ENCODE assay signal across 28 mouse cellular contexts in genomic region chr3:101836971-101837370, GRCm38 (mm10). TPM values are rescaled to one million over a fixed set of nuclear protein-coding genes. Genes with fewer than 3 reads are reported as not detected.
A peak's percentile ranks its signal among the peaks of the same experiment; 100 is the strongest.
DNase-seq lines count a peak whose midpoint lies in the region; ATAC-seq and TF ChIP-seq lines count a peak whose summit lies in the region.
"Had no signal": no experiment of that assay in that cellular context is flagged by ENCODE, and none has a peak within 500 bp of the region (broad histone marks: within the 10 kb centered on the region; RNA-seq: fewer than 3 reads in every experiment).

No protein-coding gene starts in this region.

- TF ChIP-seq CTCF in stomach, postnatal 0 days (IDR thresholded peaks at IDR 0.05; ENCODE audit: low read depth): no peak

- H3K27me3 ChIP-seq in forebrain, embryonic 11.5 days (ENCODE audit: control insufficient read depth, insufficient read depth, low read length): no peaks in the 10 kb centered on the region
- H3K27me3 ChIP-seq in forebrain, embryonic 16.5 days (replicated peaks; ENCODE audit: control insufficient read depth, insufficient read depth, low read length): no peaks in the 10 kb centered on the region
- H3K27me3 ChIP-seq in midbrain, embryonic 11.5 days (ENCODE audit: control insufficient read depth, insufficient read depth, low read length): no peaks in the 10 kb centered on the region; the same call in 1 of the 2 replicates
- no peaks in the 10 kb centered on the region for H3K27me3 ChIP-seq in midbrain, embryonic 16.5 days (ENCODE audit: control insufficient read depth, insufficient read depth, low read depth, low read length)
- H3K27me3 ChIP-seq in embryonic facial prominence, embryonic 14.5 days (replicated peaks; ENCODE audit: control insufficient read depth, insufficient read depth, low read length): no peaks in the 10 kb centered on the region
- no peaks in the 10 kb centered on the region for H3K27me3 ChIP-seq in stomach, postnatal 0 days (ENCODE audit: control insufficient read depth, insufficient read depth, low read length)
- H3K27me3 ChIP-seq: forebrain, embryonic 13.5 days; heart, embryonic 12.5 days; limb, embryonic 13.5 days; neural tube, embryonic 15.5 days had no signal

- ATAC-seq in forebrain, embryonic 11.5 days (replicated peaks; ENCODE audit: low FRiP score): no peak
- ATAC-seq in forebrain, embryonic 16.5 days: no peak
- ATAC-seq in midbrain, embryonic 11.5 days (ENCODE audit: low FRiP score): no peak
- ATAC-seq in midbrain, embryonic 16.5 days: no peak
- no peak for ATAC-seq in embryonic facial prominence, embryonic 14.5 days (ENCODE audit: low read depth)
- no peak for ATAC-seq in stomach, postnatal 0 days (ENCODE audit: low FRiP score, low TSS enrichment)
- no peak for ATAC-seq in activated CD4-positive, CD25-positive, alpha-beta regulatory T cell, adult 4 months
- ATAC-seq: intestine, postnatal 0 days had no signal

- H3K9me3 ChIP-seq in forebrain, embryonic 11.5 days (ENCODE audit: control insufficient read depth, low read length): no peaks in the 10 kb centered on the region
- H3K9me3 ChIP-seq in forebrain, embryonic 16.5 days (ENCODE audit: control insufficient read depth, low read length): no peaks in the 10 kb centered on the region
- no peaks in the 10 kb centered on the region for H3K9me3 ChIP-seq in midbrain, embryonic 11.5 days (ENCODE audit: control insufficient read depth, low read length)
- H3K9me3 ChIP-seq in midbrain, embryonic 16.5 days (replicated peaks; ENCODE audit: control insufficient read depth, low read length, poor library complexity, severe bottlenecking): no peaks in the 10 kb centered on the region
- no peaks in the 10 kb centered on the region for H3K9me3 ChIP-seq in embryonic facial prominence, embryonic 14.5 days (ENCODE audit: control insufficient read depth, low read length)
- H3K9me3 ChIP-seq in stomach, postnatal 0 days (ENCODE audit: control insufficient read depth, low read length): no peaks in the 10 kb centered on the region
- H3K9me3 ChIP-seq: forebrain, embryonic 13.5 days; heart, embryonic 12.5 days; limb, embryonic 13.5 days; neural tube, embryonic 15.5 days had no signal

- WGBS in forebrain, embryonic 11.5 days: 83% methylated on average over 3 of the region's 3 CpGs
- 86% methylated on average over 3 of the region's 3 CpGs for WGBS in forebrain, embryonic 16.5 days
- 93% methylated on average over 3 of the region's 3 CpGs for WGBS in midbrain, embryonic 11.5 days
- WGBS in midbrain, embryonic 16.5 days: 79% methylated on average over 3 of the region's 3 CpGs
- 75% methylated on average over 3 of the region's 3 CpGs for WGBS in embryonic facial prominence, embryonic 14.5 days
- 71% methylated on average over 3 of the region's 3 CpGs for WGBS in stomach, postnatal 0 days

- no peak for TF ChIP-seq EP300 in stomach, postnatal 0 days (optimal IDR thresholded peaks at IDR 0.05)

- peaks cover 2% of the 10 kb centered on the region; the same call in 1 of the 2 replicates for H3K4me1 ChIP-seq in forebrain, embryonic 11.5 days (replicated peaks; ENCODE audit: control insufficient read depth, insufficient read depth, low read length)
- peaks cover 10% of the 10 kb centered on the region; the same call in 1 of the 2 replicates for H3K4me1 ChIP-seq in forebrain, embryonic 16.5 days (replicated peaks; ENCODE audit: control insufficient read depth, insufficient read depth, low read length)
- H3K4me1 ChIP-seq in midbrain, embryonic 11.5 days (ENCODE audit: control insufficient read depth, insufficient read depth, low read length): peaks cover 9% of the 10 kb centered on the region
- H3K4me1 ChIP-seq in midbrain, embryonic 16.5 days (ENCODE audit: control insufficient read depth, insufficient read depth, low read length): peaks cover 6% of the 10 kb centered on the region
- no peaks in the 10 kb centered on the region for H3K4me1 ChIP-seq in embryonic facial prominence, embryonic 14.5 days (ENCODE audit: control insufficient read depth, insufficient read depth, low read length)
- H3K4me1 ChIP-seq in stomach, postnatal 0 days (replicated peaks; ENCODE audit: control insufficient read depth, insufficient read depth): peaks cover 3% of the 10 kb centered on the region; the same call in 1 of the 2 replicates

- H3K4me2 ChIP-seq in forebrain, embryonic 11.5 days (ENCODE audit: low read depth, low read length, severe bottlenecking): no peak overlapping the region
- H3K4me2 ChIP-seq in forebrain, embryonic 16.5 days (ENCODE audit: low read length): no peak overlapping the region
- H3K4me2 ChIP-seq in midbrain, embryonic 11.5 days: no peak overlapping the region
- no peak overlapping the region for H3K4me2 ChIP-seq in midbrain, embryonic 16.5 days (ENCODE audit: low read length)
- H3K4me2 ChIP-seq in embryonic facial prominence, embryonic 14.5 days (ENCODE audit: low read depth, low read length): peak overlapping the region; percentile 52; the same call in 1 of the 2 replicates
- no peak overlapping the region for H3K4me2 ChIP-seq in stomach, postnatal 0 days (replicated peaks; ENCODE audit: low read depth)

- no peak overlapping the region for H3K27ac ChIP-seq in forebrain, embryonic 11.5 days (ENCODE audit: low read depth, low read length)
- no peak overlapping the region for H3K27ac ChIP-seq in forebrain, embryonic 16.5 days (ENCODE audit: low read length)
- H3K27ac ChIP-seq in midbrain, embryonic 11.5 days (ENCODE audit: low read depth, low read length): no peak overlapping the region
- no peak overlapping the region for H3K27ac ChIP-seq in midbrain, embryonic 16.5 days (ENCODE audit: low read length)
- H3K27ac ChIP-seq in embryonic facial prominence, embryonic 14.5 days (replicated peaks; ENCODE audit: low read depth, low read length): peak overlapping the region; percentile 64
- H3K27ac ChIP-seq in stomach, postnatal 0 days (replicated peaks): peak overlapping the region; percentile 73
- H3K27ac ChIP-seq: forebrain, embryonic 13.5 days; hindbrain, embryonic 14.5 days; limb, embryonic 13.5 days; liver, embryonic 14.5 days; neural tube, embryonic 15.5 days had no signal

- H3K9ac ChIP-seq in forebrain, embryonic 11.5 days (ENCODE audit: low read length): no peak overlapping the region
- H3K9ac ChIP-seq in forebrain, embryonic 16.5 days (replicated peaks; ENCODE audit: low read depth, low read length): no peak overlapping the region
- no peak overlapping the region for H3K9ac ChIP-seq in midbrain, embryonic 11.5 days (ENCODE audit: low read length)
- no peak overlapping the region for H3K9ac ChIP-seq in midbrain, embryonic 16.5 days (ENCODE audit: low read depth, low read length)
- H3K9ac ChIP-seq in embryonic facial prominence, embryonic 14.5 days (ENCODE audit: low read depth, low read length): no peak overlapping the region
- no peak overlapping the region for H3K9ac ChIP-seq in stomach, postnatal 0 days (ENCODE audit: low read length)
- H3K9ac ChIP-seq: hindbrain, embryonic 14.5 days; limb, embryonic 13.5 days; liver, embryonic 14.5 days; lung, embryonic 14.5 days; neural tube, embryonic 15.5 days had no signal

- no peaks in the 10 kb centered on the region for H3K36me3 ChIP-seq in forebrain, embryonic 11.5 days (ENCODE audit: control insufficient read depth, insufficient read depth, low read length)
- H3K36me3 ChIP-seq in forebrain, embryonic 16.5 days (ENCODE audit: control insufficient read depth, insufficient read depth): no peaks in the 10 kb centered on the region
- H3K36me3 ChIP-seq in midbrain, embryonic 11.5 days (ENCODE audit: control insufficient read depth, insufficient read depth, low read length): no peaks in the 10 kb centered on the region
- H3K36me3 ChIP-seq in midbrain, embryonic 16.5 days (ENCODE audit: control insufficient read depth, insufficient read depth, low read length): no peaks in the 10 kb centered on the region
- no peaks in the 10 kb centered on the region for H3K36me3 ChIP-seq in embryonic facial prominence, embryonic 14.5 days (ENCODE audit: control insufficient read depth, insufficient read depth, low read length)
- H3K36me3 ChIP-seq in stomach, postnatal 0 days (ENCODE audit: control insufficient read depth, insufficient read depth, low read length): no peaks in the 10 kb centered on the region
- H3K36me3 ChIP-seq: heart, embryonic 12.5 days; limb, embryonic 13.5 days; neural tube, embryonic 15.5 days had no signal

- DNase-seq in forebrain, embryonic 11.5 days (ENCODE audit: low spot score): peak; percentile 37
- peak; percentile 76 for DNase-seq in midbrain, embryonic 11.5 days (ENCODE audit: low spot score, missing footprints)
- no peak for DNase-seq in embryonic facial prominence, embryonic 14.5 days (ENCODE audit: low spot score)
- no peak for DNase-seq in stomach, postnatal 0 days (ENCODE audit: low spot score)
- DNase-seq: adrenal gland, adult 2 months; adrenal gland, postnatal 36 days; cerebellum, adult 18-20 months; cerebellum, postnatal 14 days; gastrocnemius, postnatal 25 days; heart, adult 18-20 months; heart, postnatal 10 days; lung, embryonic 14.5 days; lung, postnatal 14 days; retina, postnatal 1 day; right cerebral cortex, postnatal 14 days; thymus, adult 2 months; thymus, postnatal 36 days had no signal

- no peak overlapping the region for H3K4me3 ChIP-seq in forebrain, embryonic 11.5 days (ENCODE audit: low read depth, low read length)
- no peak overlapping the region for H3K4me3 ChIP-seq in forebrain, embryonic 16.5 days (replicated peaks; ENCODE audit: low read length)
- H3K4me3 ChIP-seq in midbrain, embryonic 11.5 days (ENCODE audit: low read depth, low read length): no peak overlapping the region
- H3K4me3 ChIP-seq in midbrain, embryonic 16.5 days (ENCODE audit: low read depth, low read length): no peak overlapping the region
- no peak overlapping the region for H3K4me3 ChIP-seq in embryonic facial prominence, embryonic 14.5 days (ENCODE audit: low read depth, low read length)
- no peak overlapping the region for H3K4me3 ChIP-seq in stomach, postnatal 0 days (ENCODE audit: low read depth, low read length)
- H3K4me3 ChIP-seq: erythroblast, embryonic 14.5 days; forebrain, embryonic 13.5 days; neural tube, embryonic 15.5 days had no signal

RNA-seq across cellular contexts. Expression of gene Mab21l3, which starts 11.8 kb away (rescaled TPM):
- 0.92 and 1.2 TPM in 2 replicates for polyA plus RNA-seq in forebrain, embryonic 11.5 days (2014; fragmentation: Nextera tagmentation; extraction: Ambion mirVana)
- polyA plus RNA-seq in forebrain, embryonic 16.5 days (2015; fragmentation: Nextera tagmentation; extraction: Ambion mirVana): 0.35 and 0.41 TPM in 2 replicates
- 0.34 and 0.55 TPM in 2 replicates for polyA plus RNA-seq in midbrain, embryonic 11.5 days (2014; fragmentation: Nextera tagmentation; extraction: Ambion mirVana)
- 0.07 and 0.09 TPM in 2 replicates for polyA plus RNA-seq in midbrain, embryonic 16.5 days (2015; fragmentation: Nextera tagmentation; extraction: Ambion mirVana)
- polyA plus RNA-seq in embryonic facial prominence, embryonic 14.5 days (2014; fragmentation: Nextera tagmentation; extraction: Ambion mirVana): 0.68 and 0.83 TPM in 2 replicates
- 0.57 and 0.67 TPM in 2 replicates for polyA plus RNA-seq in stomach, postnatal 0 days (2015; fragmentation: Nextera tagmentation; extraction: Ambion mirVana)
- polyA plus RNA-seq in activated CD4-positive, CD25-positive, alpha-beta regulatory T cell, adult 4 months (2017; shearing (Covaris generic)): not detected
- polyA plus RNA-seq: erythroblast, embryonic 14.5 days had no signal

Comparison
In these comparisons a context has a peak if more than half of its experiments do, and no peak if none do; other contexts are left out.
1. DNase-seq: peak in forebrain, embryonic 11.5 days (single experiment) and midbrain, embryonic 11.5 days (single experiment); none in embryonic facial prominence, embryonic 14.5 days (single experiment) and stomach, postnatal 0 days (single experiment).
2. H3K27ac ChIP-seq: peak in embryonic facial prominence, embryonic 14.5 days (single experiment) and stomach, postnatal 0 days (single experiment); none in forebrain, embryonic 11.5 days (single experiment), forebrain, embryonic 16.5 days (single experiment), midbrain, embryonic 11.5 days (single experiment) and midbrain, embryonic 16.5 days (single experiment).